Mouse (Mus musculus) C2C12 (cell line): ENCODE data around the gene Nfic. TPM values are rescaled to one million over a fixed set of nuclear protein-coding genes. Genes with fewer than 3 reads are reported as not detected.
A peak's percentile ranks its signal among the peaks of the same experiment; 100 is the strongest.

Source experiments
- H3K27me3 ChIP-seq: one replicate; pipeline ENCODE4 v1.6.1; 2011; ENCODE audit not compliant: control insufficient read depth, insufficient read depth, insufficient read length
- H3K36me3 ChIP-seq: one replicate; pipeline ENCODE4 v1.6.1; 2011; ENCODE audit not compliant: control insufficient read depth, insufficient read depth
- H3K4me3 ChIP-seq: one replicate; pipeline ENCODE4 v1.5.1; 2011; ENCODE audit warnings: mild to moderate bottlenecking, control low read depth; ENCODE audit not compliant: poor library complexity, insufficient read depth, severe bottlenecking
- H3K79me2 ChIP-seq: one replicate; pipeline ENCODE4 v1.6.1; 2011; ENCODE audit not compliant: control insufficient read depth, insufficient read depth
- H3K79me3 ChIP-seq: one replicate; pipeline ENCODE4 v1.6.1; 2011; ENCODE audit warnings: low read depth, control low read depth
- H3ac ChIP-seq: one replicate; pipeline ENCODE3; 2011; ENCODE audit warnings: low read depth; ENCODE audit not compliant: control insufficient read depth, insufficient read length
- CEBPB ChIP-seq: IDR thresholded peaks from one replicate; pipeline ENCODE4 v1.6.1; 2011; ENCODE audit warnings: low read depth, mild to moderate bottlenecking, control low read depth, moderate library complexity
- CTCF ChIP-seq: IDR thresholded peaks from one replicate; pipeline ENCODE4 v1.5.1; 2011; ENCODE audit not compliant: control insufficient read depth, insufficient read depth, insufficient read length
- FOSL1 ChIP-seq: IDR thresholded peaks from one replicate; pipeline ENCODE4 v1.8.0; 2011; ENCODE audit warnings: mild to moderate bottlenecking, low read length; ENCODE audit not compliant: poor library complexity, insufficient read depth, severe bottlenecking
- MAX ChIP-seq: IDR thresholded peaks from one replicate; pipeline ENCODE4 v1.6.1; 2011; ENCODE audit warnings: mild to moderate bottlenecking, control low read depth
- MYOD1 ChIP-seq: IDR thresholded peaks from one replicate; pipeline ENCODE4 v1.6.1; 2011; ENCODE audit warnings: low read depth; ENCODE audit not compliant: control insufficient read depth, insufficient read length
- MYOG ChIP-seq: IDR thresholded peaks from one replicate; pipeline ENCODE4 v1.6.1; 2011; ENCODE audit not compliant: control insufficient read depth, insufficient read length; ENCODE audit errors: extremely low read depth
- USF1 ChIP-seq: IDR thresholded peaks from one replicate; pipeline ENCODE4 v1.6.1; 2011; ENCODE audit warnings: low read depth, mild to moderate bottlenecking, control low read depth, moderate library complexity
- long read RNA-seq, 2 experiments: library from polyadenylated mRNA; unstranded; transcript quantifications; one replicate each; pipeline ENCODE4 v2.0.0; 2019 to 2020
- polyA plus RNA-seq: library from polyadenylated mRNA; unstranded; fragments of >200 nt; fragmentation: generic; extraction: Trizol; gene quantifications from one replicate; pipeline ENCODE4 v1.2.1, GENCODE M21; 2012; ENCODE audit warnings: missing spikeins

Nfic gene
- polyA plus RNA-seq = 86.7 TPM
- long read RNA-seq, experiment 1, full-length matches to known transcripts = 30 of 65 reads
- long read RNA-seq, experiment 1, partial matches to known transcripts = 9 of 65 reads
- long read RNA-seq, experiment 1, other reads (novel, unspliced or antisense) = 26 of 65 reads
- long read RNA-seq, experiment 2, full-length matches to known transcripts = 377 of 445 reads
- long read RNA-seq, experiment 2, partial matches to known transcripts = 27 of 445 reads
- long read RNA-seq, experiment 2, other reads (novel, unspliced or antisense) = 41 of 445 reads

- H3K27me3 ChIP-seq = no peaks in the 10 kb centered on the region
- H3K4me3 ChIP-seq = no peak within 1 kb of the TSS
- no peaks in the 10 kb centered on the region for H3K79me2 ChIP-seq
- H3K36me3 ChIP-seq = no peaks in the 10 kb centered on the region
- no peak within 1 kb of the TSS for H3ac ChIP-seq
- no peak for TF ChIP-seq USF1
- no peak for TF ChIP-seq MAX
- TF ChIP-seq FOSL1 = no peak
- no peak for TF ChIP-seq CTCF
- no peak for TF ChIP-seq CEBPB
- no peak for TF ChIP-seq MYOD1
- no peak for TF ChIP-seq MYOG
- H3K79me3 ChIP-seq = no peaks in the 10 kb centered on the region
Observed at GRCm38 (mm10) chr10:81455181-81455895, at the start of gene Nfic. Gene Nfic (minus strand): TSS chr10:81455635.

- no peaks in the 10 kb centered on the region for H3K36me3 ChIP-seq
- no peaks in the 10 kb centered on the region for H3K79me3 ChIP-seq
- no peaks in the 10 kb centered on the region for H3K27me3 ChIP-seq
- TF ChIP-seq CTCF (peak; percentile 99), MYOG (no peak)
- H3K4me3 ChIP-seq = no peak overlapping the region
- no peak overlapping the region for H3ac ChIP-seq
- H3K79me2 ChIP-seq = no peaks in the 10 kb centered on the region
Observed at GRCm38 (mm10) chr10:81502658-81503057, 47.2 kb upstream of the Nfic start.

DNA sequence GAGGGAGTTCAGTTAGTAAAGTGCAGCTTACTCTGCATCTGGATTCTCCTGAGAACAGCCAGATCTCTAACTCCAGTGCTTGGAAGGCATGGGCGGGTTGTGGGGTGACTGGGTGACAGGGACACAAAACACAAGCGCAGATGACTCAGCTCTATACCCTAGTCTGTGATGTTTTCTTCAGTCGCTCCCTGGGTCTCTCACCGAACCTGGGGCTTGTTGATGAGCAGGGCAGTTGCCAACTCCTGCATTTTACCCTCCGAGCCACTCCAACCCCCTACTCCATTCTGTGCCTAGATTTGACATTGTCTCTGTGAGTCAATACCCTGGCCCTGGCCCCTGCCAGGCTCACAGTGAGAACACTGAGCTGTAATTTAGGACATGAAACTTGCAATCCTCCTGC lies 46.4 kb upstream of the Nfic start:
- Histone ChIP-seq H3K79me2 (no peaks in the 10 kb centered on the region), H3ac (no peak overlapping the region), H3K27me3 (no peaks in the 10 kb centered on the region), H3K4me3 (no peak overlapping the region), H3K79me3 (no peaks in the 10 kb centered on the region), H3K36me3 (no peaks in the 10 kb centered on the region)
- TF ChIP-seq MYOD1 = no peak
- no peak for TF ChIP-seq USF1
- no peak for TF ChIP-seq CTCF
- no peak for TF ChIP-seq CEBPB
- TF ChIP-seq MYOG = no peak
- TF ChIP-seq MAX = no peak
- TF ChIP-seq FOSL1 = no peak

- TF ChIP-seq USF1 (no peak), MYOG (no peak), MYOD1 (no peak), FOSL1 (no peak), CEBPB (no peak), CTCF (no peak), MAX (no peak)
- Histone ChIP-seq H3K27me3 (no peaks in the 10 kb centered on the region), H3K4me3 (no peak within 1 kb of the TSS), H3ac (no peak within 1 kb of the TSS), H3K79me3 (peaks cover 9% of the 10 kb centered on the region), H3K36me3 (no peaks in the 10 kb centered on the region), H3K79me2 (peaks cover 11% of the 10 kb centered on the region)
Observed at GRCm38 (mm10) chr10:81500032-81500431, 44.6 kb upstream of the Nfic start, which contains the start of gene S1pr4. Gene S1pr4 (minus strand): TSS chr10:81500132.

- TF ChIP-seq USF1 (no peak), MYOG (no peak), CEBPB (no peak), CTCF (no peak), FOSL1 (no peak), MYOD1 (no peak), MAX (no peak)
- Histone ChIP-seq H3K36me3 (no peaks in the 10 kb centered on the region), H3ac (no peak overlapping the region), H3K4me3 (no peak overlapping the region), H3K27me3 (no peaks in the 10 kb centered on the region), H3K79me3 (peaks cover 16% of the 10 kb centered on the region), H3K79me2 (peaks cover 18% of the 10 kb centered on the region)
Observed at GRCm38 (mm10) chr10:81499250-81499901, 43.9 kb upstream of the Nfic start.
